Mouse (Mus musculus) duodenum, adult 2 months (tissue): Measurements from ENCODE around the gene Unc50. TPM values are rescaled to one million over a fixed set of nuclear protein-coding genes. Genes with fewer than 3 reads are reported as not detected.

Experiments used
- polyA plus RNA-seq: library from polyadenylated mRNA; depleted of rRNA; stranded (reverse); fragments of >200 nt; gene quantifications from 2 replicates; pipeline ENCODE4 v1.2.3, GENCODE M21; 2012; ENCODE audit warnings: low replicate concordance; rRNA removed

Gene Unc50
- polyA plus RNA-seq = 61.3 and 67.6 TPM in 2 replicates

GRCm38 (mm10) chr1:37429366-37430296 is at the start of gene Unc50, which contains the start of gene Coa5:
Gene Unc50, plus strand, starts transcription at chr1:37430139.
Gene Coa5, minus strand, starts transcription at chr1:37430103.

Other genes starting within 250 kb of the Unc50 start
- 0.21 TPM in 1 of 2 replicates, not detected in the other for gene Cnga3, start 215.7 kb upstream of the Unc50 start, polyA plus RNA-seq
- gene Inpp4a, start 130.3 kb upstream of the Unc50 start, polyA plus RNA-seq = 8.7 and 11.4 TPM in 2 replicates
- 23.7 and 24.7 TPM in 2 replicates for gene Coa5, start within 50 bp of the Unc50 start, polyA plus RNA-seq
- 22.3 and 31.9 TPM in 2 replicates for gene Mgat4a, start 110.9 kb downstream of the Unc50 start, polyA plus RNA-seq